Comparison of ENCODE assay signal across 8 mouse cellular contexts in the genomic region with DNA sequence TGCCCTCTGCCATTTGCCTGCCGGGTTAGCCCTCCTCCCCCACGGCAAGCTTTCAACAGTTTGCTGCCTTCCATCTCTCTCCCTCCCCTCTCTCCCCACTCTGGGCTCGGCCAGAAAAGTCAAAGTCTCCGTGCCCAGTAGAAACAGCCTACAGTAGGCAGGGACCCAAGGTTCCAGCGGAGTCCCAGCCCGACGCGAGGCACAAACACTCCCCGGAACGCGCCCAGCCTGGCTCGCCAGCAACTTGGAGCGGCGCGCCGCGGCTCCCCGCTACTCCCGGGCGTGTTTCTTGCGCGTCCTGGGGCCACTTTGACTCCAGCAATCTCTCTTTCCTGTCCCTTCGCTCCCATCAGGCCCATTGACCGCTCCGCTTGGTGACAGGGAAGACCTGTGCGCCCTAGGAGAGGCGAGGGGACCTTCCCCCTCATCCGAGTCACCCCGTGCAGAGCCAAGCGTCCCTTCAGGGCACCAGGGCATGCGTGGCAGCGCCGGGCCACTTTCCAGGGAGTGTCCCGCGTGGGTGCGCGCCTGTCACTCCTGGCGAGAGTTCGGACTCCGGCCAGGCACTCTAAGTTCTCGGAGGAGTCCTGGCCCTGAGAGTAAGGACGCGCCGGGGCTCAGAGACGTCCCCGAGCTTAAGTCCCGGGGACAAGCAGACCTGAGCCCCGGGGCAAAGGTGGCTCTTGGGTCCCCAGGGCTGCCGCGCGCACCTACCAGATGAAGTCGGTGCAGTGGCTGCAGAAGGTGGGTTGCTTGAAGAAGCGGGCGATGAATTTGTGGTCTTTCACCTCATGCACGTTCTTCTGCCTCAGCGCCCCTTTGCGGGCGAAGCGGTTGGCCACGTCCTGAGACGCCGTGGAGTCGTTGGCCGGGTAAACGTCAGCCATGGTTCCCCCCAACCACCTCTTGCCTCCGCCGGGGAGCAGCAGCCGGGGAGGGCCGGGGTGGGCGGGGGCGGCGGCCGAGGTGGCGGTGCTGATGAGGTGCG. TPM values are rescaled to one million over a fixed set of nuclear protein-coding genes. Genes with fewer than 3 reads are reported as not detected.
DNase-seq lines count a peak whose midpoint lies in the region; ATAC-seq and TF ChIP-seq lines count a peak whose summit lies in the region.

A gene (plus strand): TSS at position 574 of the 988 bp plus-strand sequence.

- peak within 1 kb of the TSS; percentile 76 for H3K9ac ChIP-seq in liver, embryonic 11.5 days (ENCODE audit: low read depth, low read length)
- peak within 1 kb of the TSS; percentile 87 for H3K9ac ChIP-seq in stomach, embryonic 16.5 days (ENCODE audit: low read length)

- TF ChIP-seq POLR2A in kidney, adult 2 months (IDR thresholded peaks at IDR 0.05; ENCODE audit: low read depth, low read length): no peak
- no peak for TF ChIP-seq POLR2A in myocyte (IDR thresholded peaks at IDR 0.05; ENCODE audit: insufficient read length, low read depth)

- H3K4me1 ChIP-seq in kidney, adult 2 months (ENCODE audit: control insufficient read depth, insufficient read depth, low read length): no peaks in the 10 kb centered on the region; the same call in 1 of the 2 replicates
- H3K4me1 ChIP-seq in liver, embryonic 11.5 days (replicated peaks; ENCODE audit: control insufficient read depth, insufficient read depth, low read length): peaks cover 12% of the 10 kb centered on the region; the same call in 1 of the 2 replicates
- peaks cover 11% of the 10 kb centered on the region for H3K4me1 ChIP-seq in stomach, embryonic 16.5 days (ENCODE audit: control insufficient read depth, insufficient read depth, low read length)

- H3K27ac ChIP-seq in kidney, adult 2 months (ENCODE audit: insufficient read depth, low read depth, low read length): no peak within 1 kb of the TSS
- H3K27ac ChIP-seq in liver, embryonic 11.5 days (ENCODE audit: low read depth, low read length): peak within 1 kb of the TSS; percentile 61
- H3K27ac ChIP-seq in stomach, embryonic 16.5 days (ENCODE audit: low read length): peak within 1 kb of the TSS; percentile 84

- ATAC-seq in liver, embryonic 11.5 days (replicated peaks; ENCODE audit: low FRiP score): peak; percentile 35
- peak; percentile 9; the same call in 1 of the 2 replicates for ATAC-seq in stomach, embryonic 16.5 days (ENCODE audit: insufficient read depth, low FRiP score)

- H3ac ChIP-seq in myocyte (ENCODE audit: control insufficient read depth, insufficient read length): peak within 1 kb of the TSS; percentile 63

- no peaks in the 10 kb centered on the region for H3K27me3 ChIP-seq in kidney, adult 2 months (replicated peaks; ENCODE audit: control insufficient read depth, insufficient read depth, low read length)
- peaks cover 7% of the 10 kb centered on the region; the same call in 1 of the 2 replicates for H3K27me3 ChIP-seq in liver, embryonic 11.5 days (replicated peaks; ENCODE audit: control insufficient read depth, insufficient read depth, low read length)
- no peaks in the 10 kb centered on the region for H3K27me3 ChIP-seq in myocyte (ENCODE audit: control insufficient read depth, insufficient read depth, insufficient read length)
- H3K27me3 ChIP-seq in stomach, embryonic 16.5 days (ENCODE audit: control insufficient read depth, insufficient read depth, low read length): no peaks in the 10 kb centered on the region

- H3K79me2 ChIP-seq in myocyte (ENCODE audit: control insufficient read depth, insufficient read depth): peaks cover 26% of the 10 kb centered on the region

- WGBS in kidney, adult 2 months: under 1% methylated on average over 75 of the region's 75 CpGs
- under 1% methylated on average over 74 of the region's 75 CpGs for WGBS in liver, embryonic 11.5 days
- WGBS in stomach, embryonic 16.5 days: under 1% methylated on average over 75 of the region's 75 CpGs

- peak; percentile 45 for DNase-seq in 3T3-L1 (ENCODE audit: low read depth, low spot score)
- peak; percentile 65 for DNase-seq in adrenal gland, adult 2 months
- peak; percentile 16 for DNase-seq in embryo, embryonic 11.5 days (ENCODE audit: low read depth, low spot score)
- peak; percentile 59 for DNase-seq in heart, adult 8-10 months (ENCODE audit: low spot score)
- DNase-seq in kidney, adult 2 months: peak; percentile 70
- DNase-seq in liver, embryonic 11.5 days (ENCODE audit: low spot score): peak; percentile 53

- peak within 1 kb of the TSS; percentile 100 for H3K4me2 ChIP-seq in liver, embryonic 11.5 days
- peak within 1 kb of the TSS; percentile 90 for H3K4me2 ChIP-seq in myocyte (ENCODE audit: low read depth)
- H3K4me2 ChIP-seq in stomach, embryonic 16.5 days (ENCODE audit: low read depth, low read length): peak within 1 kb of the TSS; percentile 99

- no peak for TF ChIP-seq CTCF in kidney, adult 2 months (conservative IDR thresholded peaks at IDR 0.05; ENCODE audit: insufficient read depth, insufficient read length, low read depth, low read length)

- H3K36me3 ChIP-seq in kidney, adult 2 months (ENCODE audit: control insufficient read depth, insufficient read depth, low read length): no peaks in the 10 kb centered on the region
- no peaks in the 10 kb centered on the region for H3K36me3 ChIP-seq in liver, embryonic 11.5 days (ENCODE audit: control insufficient read depth, insufficient read depth, low read length)
- H3K36me3 ChIP-seq in myocyte (ENCODE audit: control insufficient read depth, insufficient read depth): peaks cover 7% of the 10 kb centered on the region
- H3K36me3 ChIP-seq in stomach, embryonic 16.5 days (ENCODE audit: control insufficient read depth, insufficient read depth, low read length): no peaks in the 10 kb centered on the region

- H3K9me3 ChIP-seq in liver, embryonic 11.5 days (ENCODE audit: control insufficient read depth, low read length): no peaks in the 10 kb centered on the region
- H3K9me3 ChIP-seq in stomach, embryonic 16.5 days (replicated peaks; ENCODE audit: control insufficient read depth, low read length): no peaks in the 10 kb centered on the region

- H3K4me3 ChIP-seq in kidney, adult 2 months (ENCODE audit: insufficient read depth, low read depth, low read length): peak within 1 kb of the TSS; percentile 64
- H3K4me3 ChIP-seq in liver, embryonic 11.5 days (ENCODE audit: low read depth, low read length): peak within 1 kb of the TSS; percentile 67
- peak within 1 kb of the TSS; percentile 91 for H3K4me3 ChIP-seq in myocyte
- H3K4me3 ChIP-seq in stomach, embryonic 16.5 days (replicated peaks; ENCODE audit: low read length): peak within 1 kb of the TSS; percentile 89

TF ChIP-seq in myocyte, 11 proteins besides CTCF, POLR2A, EP300 and RAD21:
- TF ChIP-seq MYOG (IDR thresholded peaks at IDR 0.05; ENCODE audit: control insufficient read depth in 1 of 3, insufficient read depth in 1 of 3, insufficient read length in 2 of 3, low read depth in 2 of 3) (no peak), TCF3 (IDR thresholded peaks at IDR 0.05; ENCODE audit: insufficient read length, low read depth) (no peak), MYOD1 (IDR thresholded peaks at IDR 0.05; ENCODE audit: control insufficient read depth in 1 of 3, insufficient read length in 2 of 3, low read depth in 2 of 3) (peak in 1 of 3 experiments; percentile 15), POLR2AphosphoS2 (IDR thresholded peaks at IDR 0.05; ENCODE audit: insufficient read length, low read depth) (no peak)

RNA-seq across cellular contexts. Expression of the gene that starts here (rescaled TPM):
- 1 to 10 TPM in 1 of 2 experiments, under 1 TPM in 1; 0.41 to 8.7 TPM for total RNA-seq in adrenal gland, adult 2 months (2021)
- 0.86 TPM in 1 of 2 replicates, not detected in the other for polyA plus RNA-seq in adrenal gland, adult 2 months (2012; rRNA removed)
- not detected for total RNA-seq in heart, adult 8-10 months (2022)
- 0.12 TPM in 1 of 2 replicates, not detected in the other for polyA plus RNA-seq in kidney, adult 2 months (2012; rRNA removed)
- 8.7 and 10.6 TPM in 2 replicates for polyA plus RNA-seq in liver, embryonic 11.5 days (2014; fragmentation: Nextera tagmentation; extraction: Ambion mirVana)
- polyA plus RNA-seq in myocyte (2012; fragmentation: generic; extraction: Trizol): 0.25 TPM
- polyA plus RNA-seq in stomach, embryonic 16.5 days (2015; fragmentation: Nextera tagmentation; extraction: Ambion mirVana): 22.7 and 27.2 TPM in 2 replicates

Comparison
In these comparisons a context has a peak if more than half of its experiments do, and no peak if none do; other contexts are left out.
1. Peak in DNase-seq in heart, adult 8-10 months; RNA of the gene not detected or under 1 TPM.
2. Peak in DNase-seq and H3K4me3 ChIP-seq in kidney, adult 2 months; RNA of the gene not detected or under 1 TPM.
3. DNase-seq: peak in every context shown above with its lines; median percentile 70 in kidney, adult 2 months; 65 in adrenal gland, adult 2 months; 59 in heart, adult 8-10 months; 53 in liver, embryonic 11.5 days; 45 in 3T3-L1; 16 in embryo, embryonic 11.5 days.